Mouse (Mus musculus) hindbrain, embryonic 11.5 days (tissue): ENCODE measurements around the gene Psmg4. TPM values are rescaled to one million over a fixed set of nuclear protein-coding genes. Genes with fewer than 3 reads are reported as not detected.

ENCODE experiments used
- ATAC-seq: fragments of 200-750 bp; cut with Nextera tagmentation; 2 replicates; pipeline ENCODE4 v1.8.0; 2017; ENCODE audit warnings: mild to moderate bottlenecking, moderate TSS enrichment, moderate library complexity; ENCODE audit not compliant: low FRiP score
- DNase-seq: peaks from one replicate; pipeline ENCODE4 v3.0.0-alpha.2; 2015; ENCODE audit warnings: low spot score
- H3K27ac ChIP-seq: fragments of 300-500 bp; sonication (generic); 2 replicates; pipeline ENCODE4 v1.5.1; 2014; ENCODE audit warnings: mild to moderate bottlenecking, low read depth, low read length
- H3K27me3 ChIP-seq: fragments of 300-500 bp; sonication (generic); 2 replicates; pipeline ENCODE4 v1.6.1; 2014; ENCODE audit warnings: mild to moderate bottlenecking, low read length, moderate library complexity, mixed read lengths; ENCODE audit not compliant: control insufficient read depth, insufficient read depth
- H3K36me3 ChIP-seq: fragments of 300-500 bp; sonication (generic); 2 replicates; pipeline ENCODE4 v1.6.1; 2014; ENCODE audit warnings: mild to moderate bottlenecking, low read length, moderate library complexity, mixed read lengths; ENCODE audit not compliant: control insufficient read depth, insufficient read depth
- H3K4me1 ChIP-seq: fragments of 300-500 bp; sonication (generic); replicated peaks from 2 replicates; pipeline ENCODE4 v1.6.1; 2014; ENCODE audit warnings: low read length, mixed read lengths; ENCODE audit not compliant: control insufficient read depth, insufficient read depth
- H3K4me2 ChIP-seq: fragments of 300-500 bp; sonication (generic); replicated peaks from 2 replicates; pipeline ENCODE4 v1.6.1; 2014; ENCODE audit warnings: mild to moderate bottlenecking, low read depth, low read length
- H3K4me3 ChIP-seq: fragments of 300-500 bp; sonication (generic); 2 replicates; pipeline ENCODE4 v1.5.1; 2014; ENCODE audit warnings: low read depth, low read length
- H3K9ac ChIP-seq: fragments of 300-500 bp; sonication (generic); 2 replicates; pipeline ENCODE4 v1.6.1; 2014; ENCODE audit warnings: low read depth, low read length
- H3K9me3 ChIP-seq: fragments of 300-500 bp; sonication (generic); 2 replicates; pipeline ENCODE4 v1.6.1; 2016; ENCODE audit warnings: low read length; ENCODE audit not compliant: control insufficient read depth
- WGBS: fragments of 180-500 bp; shearing (Covaris S2); extraction: QIAGEN DNeasy Blood & Tissue Kit; methylation state at CpG from one replicate; pipeline ENCODE4 v1.1.7; 2014; 5-methylcytosine and 5-hydroxymethylcytosine counted together
- polyA plus RNA-seq: library from polyadenylated mRNA; unstranded; fragments of >200 nt; fragmentation: Nextera tagmentation; extraction: Ambion mirVana; gene quantifications from 2 replicates; pipeline ENCODE4 v1.2.1, GENCODE M21; 2014

The Psmg4 gene
- polyA plus RNA-seq, 1 experiment from 2014 or later, result 92.0 TPM

GRCm38 (mm10) chr13:34195676-34196075, 32.9 kb downstream of the Psmg4 start:
- H3K27ac ChIP-seq, result no peak overlapping the region
- no peaks in the 10 kb centered on the region for H3K9me3 ChIP-seq
- no peaks in the 10 kb centered on the region for H3K27me3 ChIP-seq
- DNase-seq (no peak), ATAC-seq (no peak)
- no peak overlapping the region for H3K4me3 ChIP-seq
- peaks cover 11% of the 10 kb centered on the region; the same call in 1 of the 2 replicates for H3K36me3 ChIP-seq
- no peak overlapping the region for H3K4me2 ChIP-seq
- 90% methylated on average over 1 of the region's 1 CpGs for WGBS
- H3K4me1 ChIP-seq, result peaks cover 5% of the 10 kb centered on the region
- H3K9ac ChIP-seq, result no peak overlapping the region

- no peak overlapping the region for H3K9ac ChIP-seq
- DNase-seq (no peak), ATAC-seq (no peak)
- H3K27ac ChIP-seq, result no peak overlapping the region
- no peaks in the 10 kb centered on the region for H3K4me1 ChIP-seq
- H3K27me3 ChIP-seq, result no peaks in the 10 kb centered on the region
- no peak overlapping the region for H3K4me3 ChIP-seq
- H3K36me3 ChIP-seq, result no peaks in the 10 kb centered on the region
- no peak overlapping the region for H3K4me2 ChIP-seq
- no peaks in the 10 kb centered on the region for H3K9me3 ChIP-seq
- WGBS, result 94% methylated on average over 3 of the region's 3 CpGs
Measured at GRCm38 (mm10) chr13:34205216-34205615, 42.5 kb downstream of the Psmg4 start.

- no peaks in the 10 kb centered on the region for H3K27me3 ChIP-seq
- H3K9ac ChIP-seq, result no peak overlapping the region
- H3K4me1 ChIP-seq, result no peaks in the 10 kb centered on the region
- WGBS, result 81% methylated on average over 6 of the region's 6 CpGs
- no peak for ATAC-seq
- no peaks in the 10 kb centered on the region for H3K36me3 ChIP-seq
- H3K4me2 ChIP-seq, result no peak overlapping the region
- H3K9me3 ChIP-seq, result no peaks in the 10 kb centered on the region
- no peak overlapping the region for H3K27ac ChIP-seq
- DNase-seq, result no peak
- H3K4me3 ChIP-seq, result no peak overlapping the region
Measured at GRCm38 (mm10) chr13:34207714-34208470, 45.1 kb downstream of the Psmg4 start.

GRCm38 (mm10) chr13:34211261-34211775, 48.6 kb downstream of the Psmg4 start:
- 77% methylated on average over 4 of the region's 4 CpGs for WGBS

GRCm38 (mm10) chr13:34212735-34213212, 50.0 kb downstream of the Psmg4 start:
- no peaks in the 10 kb centered on the region for H3K36me3 ChIP-seq
- no peak for DNase-seq
- 75% methylated on average over 10 of the region's 10 CpGs for WGBS

More at GRCm38 (mm10) chr13:34211261-34211775, 48.6 kb downstream of the Psmg4 start:
- no peak for ATAC-seq
- Histone ChIP-seq H3K27ac (no peak overlapping the region), H3K9me3 (no peaks in the 10 kb centered on the region), H3K4me3 (no peak overlapping the region), H3K4me1 (no peaks in the 10 kb centered on the region), H3K4me2 (no peak overlapping the region), H3K9ac (no peak overlapping the region), H3K36me3 (no peaks in the 10 kb centered on the region), H3K27me3 (no peaks in the 10 kb centered on the region)
- no peak for DNase-seq

GRCm38 (mm10) chr13:34214855-34215254, 52.1 kb downstream of the Psmg4 start:
- H3K9me3 ChIP-seq, result no peaks in the 10 kb centered on the region
- ATAC-seq (no peak), DNase-seq (no peak)
- H3K36me3 ChIP-seq, result no peaks in the 10 kb centered on the region; the same call in 1 of the 2 replicates
- no peak overlapping the region for H3K4me2 ChIP-seq
- no peak overlapping the region for H3K4me3 ChIP-seq
- H3K4me1 ChIP-seq, result no peaks in the 10 kb centered on the region
- WGBS, result 92% methylated on average over 3 of the region's 3 CpGs
- no peaks in the 10 kb centered on the region for H3K27me3 ChIP-seq
- no peak overlapping the region for H3K27ac ChIP-seq
- H3K9ac ChIP-seq, result no peak overlapping the region

More at GRCm38 (mm10) chr13:34212735-34213212, 50.0 kb downstream of the Psmg4 start:
- H3K27ac ChIP-seq, result no peak overlapping the region
- no peak overlapping the region for H3K9ac ChIP-seq
- H3K4me3 ChIP-seq, result no peak overlapping the region
- H3K4me2 ChIP-seq, result no peak overlapping the region
- H3K27me3 ChIP-seq, result no peaks in the 10 kb centered on the region
- H3K4me1 ChIP-seq, result no peaks in the 10 kb centered on the region
- H3K9me3 ChIP-seq, result no peaks in the 10 kb centered on the region
- ATAC-seq, result no peak

GRCm38 (mm10) chr13:34218776-34219175, 56.0 kb downstream of the Psmg4 start:
- H3K4me1 ChIP-seq, result no peaks in the 10 kb centered on the region
- no peak overlapping the region for H3K4me3 ChIP-seq
- no peaks in the 10 kb centered on the region for H3K9me3 ChIP-seq
- WGBS, result 82% methylated on average over 3 of the region's 3 CpGs
- H3K36me3 ChIP-seq, result no peaks in the 10 kb centered on the region; the same call in 1 of the 2 replicates
- H3K27me3 ChIP-seq, result no peaks in the 10 kb centered on the region
- H3K27ac ChIP-seq, result no peak overlapping the region
- DNase-seq, result no peak
- ATAC-seq, result no peak
- H3K4me2 ChIP-seq, result no peak overlapping the region
- no peak overlapping the region for H3K9ac ChIP-seq

- H3K9me3 ChIP-seq, result no peaks in the 10 kb centered on the region
- DNase-seq, result no peak
- WGBS, result 84% methylated on average over 3 of the region's 3 CpGs
- H3K4me1 ChIP-seq, result no peaks in the 10 kb centered on the region
- H3K27me3 ChIP-seq, result no peaks in the 10 kb centered on the region
- H3K36me3 ChIP-seq, result no peaks in the 10 kb centered on the region; the same call in 1 of the 2 replicates
- H3K4me3 ChIP-seq, result no peak overlapping the region
- no peak overlapping the region for H3K4me2 ChIP-seq
- no peak overlapping the region for H3K9ac ChIP-seq
- H3K27ac ChIP-seq, result no peak overlapping the region
- no peak for ATAC-seq
Measured at GRCm38 (mm10) chr13:34219728-34220127, 57.0 kb downstream of the Psmg4 start.

GRCm38 (mm10) chr13:34222985-34223384, 60.2 kb downstream of the Psmg4 start:
- Histone ChIP-seq H3K4me2 (no peak overlapping the region), H3K9ac (no peak overlapping the region), H3K27ac (no peak overlapping the region), H3K9me3 (no peaks in the 10 kb centered on the region), H3K4me3 (no peak overlapping the region), H3K27me3 (no peaks in the 10 kb centered on the region), H3K4me1 (no peaks in the 10 kb centered on the region), H3K36me3 (no peaks in the 10 kb centered on the region; the same call in 1 of the 2 replicates)
- ATAC-seq (no peak), DNase-seq (no peak)
- 71% methylated on average over 7 of the region's 7 CpGs for WGBS
